Mouse (Mus musculus) C2C12 (cell line): ENCODE measurements at regions not wholly inside any gene's neighbourhood (a gene's known extent, or its start where the extent isn't known, plus 50 kb on each side); places are given as distances from the start of the nearest gene placed in this dataset.

Experiments
- CEBPB ChIP-seq: IDR thresholded peaks from one replicate; pipeline ENCODE4 v1.6.1; 2011; ENCODE audit warnings: low read depth, mild to moderate bottlenecking, control low read depth, moderate library complexity
- CTCF ChIP-seq: IDR thresholded peaks from one replicate; pipeline ENCODE4 v1.5.1; 2011; ENCODE audit not compliant: control insufficient read depth, insufficient read depth, insufficient read length
- FOSL1 ChIP-seq: IDR thresholded peaks from one replicate; pipeline ENCODE4 v1.8.0; 2011; ENCODE audit warnings: mild to moderate bottlenecking, low read length; ENCODE audit not compliant: poor library complexity, insufficient read depth, severe bottlenecking
- USF1 ChIP-seq: IDR thresholded peaks from one replicate; pipeline ENCODE4 v1.6.1; 2011; ENCODE audit warnings: low read depth, mild to moderate bottlenecking, control low read depth, moderate library complexity

- TF ChIP-seq USF1: no peak
- TF ChIP-seq CTCF: no peak
- no peak for TF ChIP-seq CEBPB
- TF ChIP-seq FOSL1: no peak
Measured at GRCm38 (mm10) chr2:116963116-116963873, 84.8 kb downstream of the Tmco5 start.
